Mouse (Mus musculus) liver, embryonic 18 days (tissue): ENCODE measurements around the gene Ntf3. TPM values are rescaled to one million over a fixed set of nuclear protein-coding genes. Genes with fewer than 3 reads are reported as not detected.

Source experiments
- polyA plus RNA-seq: library from polyadenylated mRNA; depleted of rRNA; stranded (reverse); fragments of >200 nt; gene quantifications from 2 replicates; pipeline ENCODE4 v1.2.3, GENCODE M21; 2012; rRNA removed

The Ntf3 gene
- polyA plus RNA-seq: 0.36 and 0.39 TPM in 2 replicates

GRCm38 (mm10) chr6:126166548-126167207 lies at the start of gene Ntf3:
Gene Ntf3, minus strand, starts transcription at chr6:126166910.

